13 mouse cellular contexts compared by ENCODE assay signal in the genomic region with DNA sequence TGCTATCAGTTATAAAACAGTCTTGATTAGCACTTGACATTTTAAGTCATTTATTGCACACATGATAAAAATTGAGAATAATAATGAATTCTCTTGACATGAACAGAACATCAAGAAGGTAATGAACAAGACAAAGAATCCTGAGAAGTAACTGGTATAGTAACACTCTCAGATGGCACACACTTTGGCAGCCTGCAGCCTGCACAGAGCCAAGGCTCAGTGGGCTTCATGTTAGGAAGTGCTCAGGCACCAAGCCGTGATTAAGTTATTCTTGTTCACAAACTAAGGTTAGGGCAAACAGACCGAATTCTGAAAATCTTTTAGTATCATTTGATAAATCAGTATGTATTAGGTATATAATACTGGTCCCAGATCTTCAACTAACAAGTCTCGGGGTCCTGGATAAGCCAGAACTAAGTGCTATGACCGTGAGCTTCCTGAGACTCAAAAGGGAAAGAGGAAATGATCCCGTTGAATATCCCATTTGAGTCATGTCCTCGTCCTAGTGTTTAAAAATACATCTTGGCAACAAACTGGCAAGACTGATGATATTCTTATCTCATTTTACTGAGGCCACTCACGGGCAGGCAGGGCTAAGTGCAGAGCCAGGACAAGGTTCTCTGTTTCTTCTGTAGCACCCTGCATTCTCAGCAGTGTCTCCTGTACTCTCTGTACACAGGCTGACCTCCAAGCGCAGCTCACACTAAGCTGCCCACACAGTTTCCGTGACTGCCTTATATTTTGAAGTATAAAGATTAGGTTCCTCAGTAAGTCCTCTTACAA.
A peak's percentile ranks its signal among the peaks of the same experiment; 100 is the strongest.
DNase-seq lines count a peak whose midpoint lies in the region; ATAC-seq and TF ChIP-seq lines count a peak whose summit lies in the region.
"Had no signal": no experiment of that assay in that cellular context is flagged by ENCODE, and none has a peak within 500 bp of the region (broad histone marks: within the 10 kb centered on the region; RNA-seq: fewer than 3 reads in every experiment).

No protein-coding gene starts in this region.

- ATAC-seq in kidney, postnatal 0 days (replicated peaks; ENCODE audit: low FRiP score, low read depth), result no peak
- no peak for ATAC-seq in kidney, embryonic 15.5 days (replicated peaks; ENCODE audit: low FRiP score)
- ATAC-seq in heart, embryonic 15.5 days (replicated peaks; ENCODE audit: insufficient number of reproducible peaks, insufficient read depth, low FRiP score, low read depth), result peak; percentile 77; the same call in 1 of the 2 replicates
- ATAC-seq: Patski had no signal

- H3K27ac ChIP-seq in kidney, postnatal 0 days, result no peak overlapping the region
- H3K27ac ChIP-seq in kidney, embryonic 15.5 days, result no peak overlapping the region
- H3K27ac ChIP-seq in heart, embryonic 15.5 days, result peak overlapping the region; percentile 82
- H3K27ac ChIP-seq in midbrain, embryonic 10.5 days (replicated peaks), result no peak overlapping the region
- H3K27ac ChIP-seq: embryonic facial prominence, embryonic 15.5 days; limb, embryonic 10.5 days had no signal

- 70% methylated on average over 9 of the region's 9 CpGs for WGBS in kidney, postnatal 0 days
- 72% methylated on average over 9 of the region's 9 CpGs for WGBS in kidney, embryonic 15.5 days
- WGBS in heart, embryonic 15.5 days, result 20% methylated on average over 9 of the region's 9 CpGs
- 86% methylated on average over 9 of the region's 9 CpGs for WGBS in midbrain, embryonic 10.5 days

- H3K4me1 ChIP-seq in kidney, postnatal 0 days (replicated peaks; ENCODE audit: insufficient read depth, low read length), result no peaks in the 10 kb centered on the region
- H3K4me1 ChIP-seq in kidney, embryonic 15.5 days, result no peaks in the 10 kb centered on the region
- H3K4me1 ChIP-seq in heart, embryonic 15.5 days (replicated peaks), result peaks cover 11% of the 10 kb centered on the region
- H3K4me1 ChIP-seq in midbrain, embryonic 10.5 days, result no peaks in the 10 kb centered on the region
- H3K4me1 ChIP-seq: embryonic facial prominence, embryonic 15.5 days had no signal

- H3K36me3 ChIP-seq in kidney, postnatal 0 days (ENCODE audit: insufficient read depth, low read length), result 0 out of 2 replicates have a peak, but pooled peaks cover 7% of the 10 kb centered on the region
- no peaks in the 10 kb centered on the region for H3K36me3 ChIP-seq in kidney, embryonic 15.5 days
- H3K36me3 ChIP-seq in heart, embryonic 15.5 days, result no peaks in the 10 kb centered on the region
- no peaks in the 10 kb centered on the region for H3K36me3 ChIP-seq in midbrain, embryonic 10.5 days
- H3K36me3 ChIP-seq: embryonic facial prominence, embryonic 15.5 days; limb, embryonic 10.5 days had no signal

- H3K27me3 ChIP-seq in kidney, postnatal 0 days (ENCODE audit: insufficient read depth, low read length), result no peaks in the 10 kb centered on the region
- no peaks in the 10 kb centered on the region for H3K27me3 ChIP-seq in kidney, embryonic 15.5 days
- H3K27me3 ChIP-seq in heart, embryonic 15.5 days, result no peaks in the 10 kb centered on the region
- H3K27me3 ChIP-seq in midbrain, embryonic 10.5 days (ENCODE audit: low read depth, poor library complexity, severe bottlenecking), result no peaks in the 10 kb centered on the region
- H3K27me3 ChIP-seq: embryonic facial prominence, embryonic 15.5 days; megakaryocyte, embryonic 14.5 days; Patski had no signal

- TF ChIP-seq CTCF in kidney, postnatal 0 days (IDR thresholded peaks at IDR 0.05; ENCODE audit: low read depth), result no peak

- no peaks in the 10 kb centered on the region for H3K9me3 ChIP-seq in kidney, postnatal 0 days (replicated peaks; ENCODE audit: low read length)
- no peaks in the 10 kb centered on the region for H3K9me3 ChIP-seq in kidney, embryonic 15.5 days (replicated peaks)
- no peaks in the 10 kb centered on the region for H3K9me3 ChIP-seq in heart, embryonic 15.5 days (replicated peaks)
- H3K9me3 ChIP-seq in midbrain, embryonic 10.5 days (replicated peaks), result no peaks in the 10 kb centered on the region
- H3K9me3 ChIP-seq: embryonic facial prominence, embryonic 15.5 days; limb, embryonic 10.5 days; megakaryocyte, embryonic 14.5 days had no signal

- no peak overlapping the region for H3K4me3 ChIP-seq in kidney, postnatal 0 days (replicated peaks; ENCODE audit: low read depth, low read length)
- H3K4me3 ChIP-seq in kidney, embryonic 15.5 days (replicated peaks), result no peak overlapping the region
- no peak overlapping the region for H3K4me3 ChIP-seq in heart, embryonic 15.5 days
- H3K4me3 ChIP-seq in midbrain, embryonic 10.5 days, result no peak overlapping the region
- H3K4me3 ChIP-seq: embryonic facial prominence, embryonic 15.5 days; limb, embryonic 10.5 days; megakaryocyte, embryonic 14.5 days had no signal

- no peak overlapping the region for H3K4me2 ChIP-seq in kidney, postnatal 0 days (ENCODE audit: low read length)
- H3K4me2 ChIP-seq in kidney, embryonic 15.5 days, result no peak overlapping the region
- H3K4me2 ChIP-seq in heart, embryonic 15.5 days, result peak overlapping the region; percentile 31
- H3K4me2 ChIP-seq: embryonic facial prominence, embryonic 15.5 days had no signal

- DNase-seq in cerebellum, postnatal 10 days, result peak; percentile 66 to 78
- DNase-seq in cerebellum, adult 9-11 months, result no peak
- peak; percentile 12 for DNase-seq in kidney, postnatal 0 days (ENCODE audit: low spot score)
- peak; percentile 40 for DNase-seq in adrenal gland, postnatal 14 days
- no peak for DNase-seq in midbrain, embryonic 10.5 days (ENCODE audit: low spot score)
- DNase-seq in layer of hippocampus, postnatal 14 days (ENCODE audit: low spot score in 2 of 2), result no peak
- DNase-seq: kidney, postnatal 10 days had no signal

- no peak overlapping the region for H3K9ac ChIP-seq in kidney, postnatal 0 days (ENCODE audit: low read depth, low read length)
- H3K9ac ChIP-seq in kidney, embryonic 15.5 days, result no peak overlapping the region
- no peak overlapping the region for H3K9ac ChIP-seq in heart, embryonic 15.5 days
- H3K9ac ChIP-seq: embryonic facial prominence, embryonic 15.5 days had no signal

Comparison
In these comparisons a context has a peak if more than half of its experiments do, and no peak if none do; other contexts are left out.
1. DNase-seq: peak in cerebellum, postnatal 10 days (2 of 2), kidney, postnatal 0 days (single experiment) and adrenal gland, postnatal 14 days (single experiment); none in cerebellum, adult 9-11 months (single experiment), midbrain, embryonic 10.5 days (single experiment) and layer of hippocampus, postnatal 14 days (0 of 2).